Mouse (Mus musculus): ENCODE measurements at regions not wholly inside any gene's neighbourhood (a gene's known extent, or its start where the extent isn't known, plus 50 kb on each side); places are given as distances from the start of the nearest gene placed in this dataset.

- TF ChIP-seq CTCF (IDR thresholded peaks at IDR 0.05 in 2 of 3, conservative IDR thresholded peaks at IDR 0.05 in 1 of 3; ENCODE audit: control insufficient read depth in 1 of 3, insufficient read depth in 1 of 3, low read depth in 2 of 3, low read length in 3 of 3, poor library complexity in 1 of 3, severe bottlenecking in 1 of 3) (no peak), ZC3H11A (IDR thresholded peaks at IDR 0.05; ENCODE audit: low read depth, low read length) (no peak)
Observed at GRCm38 (mm10) chr17:94335688-94336087, 414.1 kb downstream of the Mettl4 start.
